Mouse (Mus musculus) ovary, adult 18-20 months (tissue): ENCODE measurements at regions not wholly inside any gene's neighbourhood (a gene's known extent, or its start where the extent isn't known, plus 50 kb on each side); places are given as distances from the start of the nearest gene placed in this dataset.
"Not testable (repeated sequence)": the region's sequence is repeated elsewhere in the genome, so short reads cannot be mapped to it uniquely, and the experiment has no call there.

ENCODE experiments used
- DNase-seq: peaks from one replicate; pipeline ENCODE4 v3.0.0; 2022; ENCODE audit warnings: low spot score, mixed read lengths

DNA sequence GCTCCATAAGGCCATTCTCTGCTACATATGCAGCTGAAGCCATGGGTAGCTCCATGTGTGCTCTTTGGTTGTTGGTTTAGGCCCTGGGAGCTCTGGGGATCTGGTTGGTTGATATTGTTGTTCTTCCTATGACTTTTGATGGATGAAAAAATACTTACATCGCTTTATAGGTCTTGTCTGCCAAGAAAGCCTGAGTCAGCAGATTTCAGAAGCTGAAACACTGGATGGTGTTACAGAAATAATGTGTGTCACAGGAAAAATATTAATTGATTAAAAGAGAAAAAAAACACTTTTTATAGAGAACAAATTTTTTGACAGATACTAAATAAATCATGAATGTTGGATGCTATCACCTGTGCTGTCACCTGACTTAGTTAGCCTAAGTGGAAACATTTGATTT is 52.4 kb upstream of the Plxna2 start:
- DNase-seq: no peak

DNA sequence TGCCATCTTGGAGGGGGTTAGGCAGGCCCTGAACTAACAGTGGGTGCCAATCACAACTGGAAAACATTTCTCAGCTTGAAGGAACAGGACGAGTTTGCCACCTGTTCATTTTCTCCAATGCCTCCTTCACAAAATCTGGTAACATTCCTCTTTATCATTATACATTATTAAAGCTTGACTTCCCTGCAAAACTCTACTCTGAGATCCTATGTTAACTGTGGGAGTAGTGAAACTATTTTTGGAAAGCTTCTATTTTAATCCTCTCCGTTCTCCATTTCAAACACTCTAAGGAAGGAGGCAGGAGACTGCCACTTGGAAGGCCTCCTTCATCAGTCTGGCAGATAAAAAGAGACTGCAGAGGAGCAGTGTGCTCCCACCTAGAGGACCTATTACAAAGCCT is 54.1 kb upstream of the Plxna2 start:
- no peak for DNase-seq

DNA sequence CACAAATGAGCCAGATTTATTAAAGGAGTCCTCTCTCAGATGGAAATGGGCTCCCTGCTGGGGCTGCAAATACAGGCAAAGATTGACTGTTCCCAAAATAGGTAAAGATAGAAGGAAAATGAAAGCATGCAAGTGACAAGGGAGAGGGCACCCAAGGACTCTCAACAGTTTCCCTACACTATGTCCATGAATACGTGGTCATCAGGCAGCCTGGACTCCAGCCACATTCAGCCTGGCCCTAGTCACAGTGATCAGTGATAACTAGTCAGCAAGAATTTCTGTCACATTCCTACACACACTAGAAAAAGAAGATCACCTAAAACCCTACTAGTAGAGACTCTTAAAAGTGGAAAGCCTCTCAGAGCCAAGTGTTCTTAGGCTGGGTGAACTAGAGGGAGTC is 56.9 kb upstream of the Plxna2 start:
- no peak for DNase-seq

DNA sequence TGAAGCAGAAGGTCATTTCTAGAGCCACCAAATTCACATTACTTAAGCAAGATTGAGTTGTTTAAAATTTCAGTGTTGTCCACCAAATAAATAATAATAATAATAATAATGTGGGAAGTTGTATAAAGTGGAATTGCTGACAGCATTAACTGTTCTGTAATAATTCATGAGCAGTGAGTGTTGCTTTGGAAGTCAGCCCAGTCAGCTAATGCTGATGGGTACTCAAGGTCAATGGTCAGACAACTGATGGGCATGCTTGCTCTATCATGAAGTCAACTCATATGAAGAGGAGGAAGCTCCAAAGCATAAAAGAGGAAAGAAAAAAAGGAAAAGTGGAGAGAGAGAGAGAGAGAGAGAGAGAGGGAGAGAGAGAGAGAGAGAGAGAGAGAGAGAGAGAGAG is 69.4 kb upstream of the Plxna2 start:
- DNase-seq: no peak

DNA sequence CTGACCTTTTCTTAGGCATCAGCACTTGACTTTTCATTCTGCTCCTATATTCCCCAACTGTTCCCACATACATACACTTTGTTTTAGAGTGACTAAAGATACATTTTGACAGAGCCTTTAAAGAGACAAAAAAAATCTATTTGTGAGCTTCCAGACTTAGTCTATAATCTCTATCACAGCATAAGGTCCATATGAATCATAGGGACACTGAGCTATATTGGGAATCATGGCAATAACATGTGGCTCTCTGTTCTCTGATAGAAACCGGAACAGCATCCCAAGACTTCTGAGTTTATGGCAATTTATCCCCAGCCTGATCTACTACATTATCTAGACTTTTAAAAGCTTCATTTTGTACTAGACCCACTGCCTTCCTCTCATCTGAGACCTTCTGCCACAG is 69.8 kb upstream of the Plxna2 start:
- DNase-seq: no peak

DNA sequence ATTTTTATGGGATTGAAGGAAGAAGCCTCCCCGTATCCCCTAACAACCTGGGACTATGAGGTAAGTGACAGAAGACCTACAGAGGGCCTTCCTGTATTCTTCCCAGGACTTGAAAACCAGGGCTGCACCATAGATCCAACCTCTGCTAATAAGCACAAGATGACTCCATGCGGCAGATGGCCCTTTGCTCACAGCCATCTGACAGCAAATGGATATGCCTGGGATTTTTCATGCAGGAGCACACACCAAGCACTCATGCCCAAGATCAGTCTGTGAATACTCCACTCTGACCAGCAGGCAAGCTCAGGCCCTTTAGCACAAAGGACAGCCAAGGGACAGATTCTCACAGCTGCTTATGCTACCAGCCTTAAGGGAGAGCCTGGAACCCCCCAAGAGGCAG is 77.1 kb upstream of the Plxna2 start:
- DNase-seq: no peak

DNA sequence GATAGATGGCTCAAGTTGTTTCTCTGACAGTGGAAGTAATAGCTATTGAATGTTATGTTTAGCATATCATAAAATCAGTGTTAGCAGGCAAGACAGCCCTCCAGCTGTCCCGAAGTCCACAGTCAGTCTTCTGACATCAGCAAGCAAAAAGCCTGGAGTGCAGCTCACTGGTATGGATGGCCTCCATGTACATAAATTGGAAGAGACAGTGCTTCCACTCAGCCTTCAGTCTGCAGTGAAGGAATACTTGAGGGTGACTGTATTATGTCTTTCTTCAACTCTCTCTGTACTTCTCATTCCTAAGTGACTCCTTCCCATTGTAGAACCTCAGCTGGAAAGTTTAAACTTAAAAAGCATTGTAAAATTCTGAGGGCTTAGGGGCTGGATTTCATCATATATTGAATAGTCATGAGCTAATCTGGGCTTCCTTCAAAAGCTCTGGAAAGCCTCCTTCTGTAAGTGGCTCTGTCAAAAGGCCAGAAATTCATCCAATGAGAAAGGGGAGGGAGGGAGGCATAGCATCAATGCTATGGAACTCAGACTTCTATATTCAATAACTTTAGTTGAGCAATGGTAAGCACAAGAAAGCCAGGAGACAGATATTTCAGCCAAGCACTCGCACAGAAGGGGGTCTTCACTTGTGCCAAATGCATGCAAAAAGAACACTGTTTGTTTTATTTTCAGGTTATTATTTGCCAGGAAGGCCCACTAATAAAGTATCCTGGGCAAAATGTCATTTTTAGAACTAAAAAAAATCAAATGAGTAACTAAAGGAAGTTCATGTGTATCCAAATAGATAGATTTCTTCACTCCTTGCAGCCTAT is 90.5 kb upstream of the Plxna2 start:
- no peak for DNase-seq

DNA sequence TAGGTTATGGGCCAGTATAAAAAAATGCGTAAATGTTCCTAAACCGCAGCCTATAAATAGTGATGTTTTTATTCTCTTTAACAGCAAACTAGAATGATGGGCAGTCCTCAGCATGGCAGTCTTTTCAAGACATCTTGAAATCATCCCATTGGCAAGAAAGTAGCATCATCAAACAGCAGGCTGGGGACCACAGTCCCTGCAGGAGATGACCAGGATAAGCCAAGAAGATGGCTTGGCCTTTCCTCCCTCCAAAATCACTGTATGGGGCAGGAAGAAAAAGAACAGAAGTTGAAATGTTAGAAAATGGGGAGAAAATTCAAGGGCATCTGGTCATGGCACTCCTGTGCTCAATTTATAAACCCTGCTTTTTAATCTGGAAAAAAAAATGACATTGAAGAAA is 93.0 kb upstream of the Plxna2 start:
- no peak for DNase-seq

DNA sequence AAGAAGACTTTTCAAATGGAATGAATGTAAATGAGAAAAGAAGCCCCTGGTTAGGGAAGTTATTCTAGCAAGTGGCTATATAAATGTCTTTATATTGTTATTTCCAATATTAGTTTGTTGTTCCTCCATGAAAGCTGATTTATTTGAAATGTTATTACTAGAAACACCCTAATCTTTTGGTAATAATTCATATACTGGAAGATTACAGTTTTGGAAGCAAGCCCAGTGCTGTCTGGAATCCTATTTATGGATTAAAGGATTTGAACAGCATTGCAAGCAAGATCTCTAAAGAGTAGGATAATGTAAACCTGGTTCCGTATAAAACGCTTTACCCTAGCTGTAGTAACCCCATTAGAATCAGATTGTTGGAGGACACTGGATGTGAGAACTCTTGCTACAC is 96.8 kb upstream of the Plxna2 start:
- no peak for DNase-seq

DNA sequence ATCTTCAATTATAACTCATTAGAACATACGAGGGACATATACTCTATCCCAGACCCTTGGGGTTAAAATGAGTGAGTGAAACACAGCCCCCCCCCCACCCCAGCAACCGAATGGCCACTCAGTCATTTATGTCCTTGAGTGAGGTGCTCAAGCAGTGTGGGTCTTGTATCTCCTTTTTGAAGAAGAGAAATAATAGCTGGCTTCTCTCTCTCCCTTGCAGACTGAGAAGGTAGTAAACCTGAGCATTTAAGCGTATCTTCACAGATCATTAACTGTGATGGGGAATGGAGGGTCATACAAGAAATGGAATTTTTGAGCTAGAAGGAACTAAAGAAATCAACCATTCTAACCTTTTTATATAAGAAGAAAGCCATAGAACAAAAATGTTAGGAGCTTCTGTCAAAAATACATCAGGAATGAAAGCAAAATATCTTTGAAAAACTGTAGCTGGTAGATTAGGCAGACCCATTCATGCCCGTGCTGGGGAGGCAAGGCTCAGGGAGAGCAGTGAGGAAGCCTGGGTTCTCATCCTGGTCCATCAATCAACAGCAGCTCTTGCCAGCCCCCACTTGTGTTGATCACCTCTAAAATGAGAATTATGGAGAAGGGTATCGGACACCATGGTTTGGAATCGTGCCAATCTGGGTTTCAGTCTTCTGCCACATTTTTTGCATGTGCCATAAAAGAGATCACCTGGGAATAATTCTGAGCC is 98.4 kb upstream of the Plxna2 start:
- DNase-seq: no peak

DNA sequence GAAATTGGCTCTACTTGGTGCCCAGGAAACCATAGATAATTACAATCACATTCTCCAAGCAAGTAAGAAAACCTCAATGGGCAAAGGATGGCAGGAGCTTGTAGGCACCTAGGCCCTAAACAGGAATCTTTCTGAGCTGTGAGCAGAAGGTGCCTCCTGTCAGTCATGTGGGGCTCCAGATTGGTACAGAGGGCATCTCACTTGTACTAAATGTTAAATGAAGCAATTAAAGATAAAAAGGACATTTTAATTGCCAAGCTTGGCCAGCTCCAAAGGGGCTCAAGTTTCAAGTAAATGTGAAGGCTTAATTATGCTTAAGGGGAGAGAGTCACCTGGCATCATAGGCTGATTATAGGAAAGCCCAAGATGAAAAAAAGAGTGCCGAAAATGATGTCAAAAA is 101.9 kb upstream of the Plxna2 start:
- DNase-seq: no peak

DNA sequence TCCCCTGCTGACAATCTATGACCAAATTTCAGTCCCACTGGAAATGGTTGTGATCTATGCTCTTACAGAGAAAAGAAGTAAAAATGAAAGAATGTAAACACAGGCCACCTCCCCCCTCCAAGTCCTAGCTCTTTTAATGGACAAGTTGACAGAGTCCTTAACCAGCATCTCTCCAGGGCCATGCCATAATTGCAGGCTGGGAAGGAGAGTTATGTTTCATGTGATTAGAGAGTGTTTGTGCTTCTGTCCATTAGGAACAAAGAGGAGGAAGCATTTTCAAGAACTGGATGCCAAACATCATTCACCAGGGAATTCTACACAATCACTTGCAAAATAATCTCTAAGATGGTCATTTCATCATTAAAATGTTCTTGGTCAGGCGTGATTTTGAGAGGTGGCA is 109.7 kb upstream of the Plxna2 start:
- DNase-seq: no peak

DNA sequence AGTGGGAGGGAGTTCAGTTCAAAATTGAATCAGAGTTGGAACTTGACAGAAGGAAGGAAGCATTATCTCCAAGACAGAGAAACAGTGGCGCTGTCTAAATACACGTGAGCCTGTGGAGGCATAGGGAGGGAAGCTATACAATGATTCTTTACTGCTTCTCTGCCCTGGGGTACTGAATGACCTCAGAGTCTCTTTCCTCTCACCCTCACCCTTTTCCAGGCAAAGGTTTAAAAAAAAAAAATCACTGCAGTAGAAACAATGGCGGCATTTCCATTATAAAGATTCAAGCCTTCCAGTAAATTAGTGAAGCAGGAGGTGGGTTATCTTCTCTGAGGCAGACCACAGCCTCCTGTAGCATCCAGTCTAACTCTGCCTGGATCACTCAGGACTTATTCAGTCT is 112.2 kb upstream of the Plxna2 start:
- DNase-seq: no peak

DNA sequence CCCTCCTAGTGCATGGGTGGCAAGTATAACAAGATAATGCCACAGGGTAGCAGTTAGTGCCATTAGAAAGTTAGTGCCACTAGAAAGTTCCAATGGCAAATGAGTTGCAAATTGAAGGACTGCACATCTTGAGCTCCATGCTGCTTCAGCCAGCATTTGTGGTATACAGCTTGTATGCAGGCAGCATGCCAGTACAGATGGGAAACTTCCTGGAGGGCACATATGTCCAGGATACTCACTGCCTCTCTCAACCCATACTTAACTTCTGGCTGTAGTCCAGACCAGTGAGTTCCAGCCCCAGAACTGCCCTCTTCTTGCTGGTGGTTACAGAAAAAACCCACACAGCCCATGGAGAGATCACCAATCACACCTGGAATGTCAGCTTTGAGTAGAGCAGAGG is 113.8 kb upstream of the Plxna2 start:
- no peak for DNase-seq

DNA sequence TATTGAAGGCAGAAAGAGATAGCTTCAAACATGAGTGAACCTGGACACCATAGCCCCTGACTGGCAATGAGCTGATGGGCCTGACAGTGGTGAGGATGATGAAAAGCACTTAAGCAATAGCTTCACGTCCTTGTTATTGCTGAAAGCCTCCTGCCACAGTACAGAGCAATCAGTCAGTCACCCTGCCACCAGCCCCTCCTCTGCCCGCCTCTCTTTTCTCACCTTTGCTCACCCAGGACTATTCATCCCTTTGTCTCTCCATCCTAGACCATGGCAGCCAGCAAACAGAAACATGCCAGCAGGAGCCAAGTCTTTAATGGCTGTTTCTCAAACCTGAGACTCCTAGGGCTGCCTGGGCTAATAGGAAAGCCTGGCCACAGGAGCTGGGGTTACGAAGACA is 114.5 kb upstream of the Plxna2 start:
- no peak for DNase-seq

DNA sequence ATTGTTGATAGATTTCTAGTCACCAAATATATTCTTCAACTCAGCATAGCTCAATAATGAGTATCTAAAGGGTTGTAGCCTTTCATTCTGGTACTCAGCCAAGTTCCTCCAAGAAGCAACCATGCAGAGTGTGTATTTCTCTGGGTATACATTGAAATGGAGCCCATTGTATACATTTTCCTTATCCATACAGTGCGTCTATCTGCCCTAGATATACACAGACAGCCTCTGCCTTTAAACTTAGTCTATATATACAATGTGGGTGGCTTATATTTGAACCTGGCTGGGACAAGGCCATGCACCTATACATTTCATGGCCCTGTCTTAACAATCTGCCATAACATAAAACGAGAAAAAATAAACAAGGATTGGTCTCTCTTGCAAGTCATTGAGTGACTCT is 121.6 kb upstream of the Plxna2 start:
- no peak for DNase-seq

DNA sequence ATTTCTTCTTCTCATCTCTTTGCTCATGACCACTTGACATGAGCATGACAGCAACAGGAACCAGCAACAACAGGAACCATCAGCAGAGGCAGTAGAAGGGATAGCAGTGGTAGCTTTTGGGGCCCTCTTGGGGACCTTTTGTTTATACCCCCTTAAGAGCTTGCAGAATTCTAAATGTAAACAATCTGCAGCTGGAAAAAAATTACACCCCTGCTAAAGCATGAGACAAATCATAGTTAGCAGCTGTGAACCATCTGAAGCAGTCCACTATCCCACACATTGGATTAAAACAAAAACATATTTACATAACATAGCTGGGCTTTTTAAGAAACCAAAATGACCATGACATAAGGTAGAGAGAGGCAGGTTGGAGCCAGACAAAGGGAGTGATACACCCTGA is 126.9 kb upstream of the Plxna2 start:
- no peak for DNase-seq

DNA sequence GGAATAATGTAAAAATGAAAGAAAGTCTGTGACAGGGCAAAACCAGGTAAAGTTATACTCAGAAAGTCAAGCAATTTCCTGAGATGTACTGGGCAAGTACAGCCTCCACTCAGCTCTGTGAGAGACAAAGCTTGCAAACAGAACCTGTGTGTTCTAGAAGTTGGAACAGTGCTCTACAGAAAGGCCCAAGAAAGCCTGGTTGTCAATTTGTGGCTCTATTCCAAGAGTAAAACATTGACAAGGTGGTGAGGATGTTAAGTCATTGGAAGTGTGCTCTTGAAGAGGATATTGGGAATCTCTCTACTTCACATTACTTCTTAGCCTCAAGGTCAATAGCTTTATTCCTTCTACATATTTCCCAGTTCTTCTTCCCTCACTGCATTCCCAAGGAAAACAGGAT is 129.9 kb upstream of the Plxna2 start:
- no peak for DNase-seq

DNA sequence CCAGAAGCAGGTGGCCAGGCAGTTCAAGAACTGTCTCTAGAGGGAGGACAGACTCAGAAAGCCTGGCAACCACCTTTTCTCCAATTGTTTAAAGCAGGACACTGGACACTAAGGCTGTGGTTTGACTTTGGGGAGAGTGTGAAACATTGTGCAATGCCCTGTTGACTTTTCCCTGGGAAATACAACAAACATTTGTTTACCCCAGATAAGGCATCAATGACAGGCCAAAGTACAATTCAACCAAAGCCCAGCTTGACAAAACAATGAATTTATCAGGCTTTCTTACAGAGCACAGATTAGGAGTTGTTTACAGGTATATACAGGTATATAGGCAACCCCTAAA is 135.3 kb upstream of the Plxna2 start:
- DNase-seq: no peak

DNA sequence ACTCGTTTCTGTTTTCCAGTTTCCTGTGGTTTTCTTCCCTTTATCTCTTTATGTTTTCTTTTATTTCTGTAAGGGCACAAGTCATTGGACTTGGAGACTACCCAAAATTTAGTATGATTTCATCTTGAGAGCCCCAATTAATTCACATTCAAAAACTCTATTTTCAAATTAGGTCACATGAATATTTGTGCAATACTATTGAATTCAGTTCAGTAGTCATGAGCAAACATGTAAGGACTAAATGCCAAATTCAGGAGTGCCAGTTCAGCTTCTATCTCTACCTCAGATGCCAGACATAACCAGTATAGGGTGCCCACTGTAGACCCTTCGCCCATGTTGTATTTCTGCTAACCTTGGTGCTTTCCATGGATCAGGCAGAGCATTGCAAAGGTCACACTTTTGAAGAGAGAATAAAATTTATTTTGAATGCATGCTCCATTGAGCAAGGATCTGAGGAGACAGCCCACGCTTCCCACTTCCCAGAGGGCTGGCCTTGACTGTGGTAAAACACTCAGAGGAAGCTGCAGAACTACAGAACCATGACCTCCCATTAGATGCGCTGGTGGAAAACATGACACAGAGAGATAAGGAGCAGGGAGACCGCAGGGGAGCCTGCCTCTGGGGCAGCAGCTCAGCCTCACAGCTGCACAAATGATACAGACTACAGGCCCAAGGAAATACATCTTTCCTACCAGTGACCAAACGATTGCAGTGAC is 135.9 kb upstream of the Plxna2 start:
- DNase-seq: peak; percentile 83

DNA sequence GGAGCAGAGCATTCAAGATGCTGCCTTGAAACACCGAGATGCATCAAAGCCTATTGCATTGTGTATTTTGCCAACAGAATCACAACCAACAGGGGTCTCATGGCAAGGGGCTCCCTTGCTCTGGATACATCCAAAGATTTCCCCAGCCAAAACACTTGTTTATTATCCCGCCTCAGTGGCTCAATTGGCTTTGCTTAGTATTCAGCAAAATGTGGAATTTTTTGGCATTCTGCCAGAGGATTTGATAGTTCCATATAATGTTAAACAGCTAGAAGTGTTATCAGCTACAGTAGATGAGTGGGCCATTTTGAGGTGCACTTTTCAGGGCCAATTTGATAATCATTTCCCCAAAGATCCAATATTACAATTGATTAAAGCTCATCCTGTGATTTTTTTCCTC is 146.7 kb upstream of the Plxna2 start:
- not testable (repeated sequence) for DNase-seq

DNA sequence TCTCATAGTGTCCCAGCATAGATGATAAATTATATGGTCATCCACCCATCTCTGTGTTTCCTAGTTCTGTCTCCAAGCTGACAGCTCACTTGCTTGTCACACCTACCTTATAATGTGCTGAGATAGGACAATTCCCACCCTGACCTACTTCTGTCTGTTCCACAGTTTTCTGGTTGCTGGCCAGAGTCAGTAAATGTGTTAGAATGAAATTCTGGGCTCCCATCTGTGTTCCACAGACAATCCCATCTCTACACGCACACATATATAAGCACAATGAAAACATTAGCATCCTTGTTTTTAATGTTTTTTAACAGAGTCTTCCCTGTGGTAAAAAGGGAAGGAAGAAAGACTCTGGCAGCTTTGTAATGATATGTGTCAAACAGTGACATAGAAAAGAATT is 165.5 kb upstream of the Plxna2 start:
- DNase-seq: no peak

DNA sequence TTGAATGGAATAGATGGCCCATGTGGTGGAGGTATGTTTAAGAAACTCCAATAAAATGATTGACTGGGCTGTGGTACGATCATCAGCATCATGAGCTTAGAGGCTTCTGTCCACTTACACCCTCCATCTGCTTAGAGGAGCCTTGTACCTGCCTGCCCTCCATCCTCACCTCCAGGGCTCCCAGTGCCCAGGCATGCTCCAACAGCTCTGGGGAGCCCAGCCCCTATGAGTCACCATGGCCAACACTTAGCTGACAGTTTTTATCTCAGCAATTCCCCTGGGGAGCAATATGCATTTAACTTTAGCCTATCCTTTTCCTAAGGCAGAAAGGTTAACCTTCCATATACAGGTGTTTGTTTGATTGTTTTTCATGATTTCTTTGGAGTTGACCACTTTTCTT is 174.3 kb upstream of the Plxna2 start:
- DNase-seq: no peak
